In genomic region chr11:78245627-78246317, GRCm38 (mm10) we compare ENCODE assay signal across 8 mouse cellular contexts. TPM values are rescaled to one million over a fixed set of nuclear protein-coding genes. Genes with fewer than 3 reads are reported as not detected.
A peak's percentile ranks its signal among the peaks of the same experiment; 100 is the strongest.
DNase-seq lines count a peak whose midpoint lies in the region; ATAC-seq and TF ChIP-seq lines count a peak whose summit lies in the region.

TSS of gene Sdf2 (plus strand) at chr11:78245746.
TSS of gene Supt6 (minus strand) at chr11:78245987.

- no peak for TF ChIP-seq CTCF in heart, adult 2 months (IDR thresholded peaks at IDR 0.05)

- peak within 1 kb of the TSS; percentile 95 for H3K9ac ChIP-seq in embryonic facial prominence, embryonic 13.5 days
- peak within 1 kb of the TSS; percentile 83 for H3K9ac ChIP-seq in heart, adult 2 months (ENCODE audit: low read depth, low read length)
- H3K9ac ChIP-seq in limb, embryonic 13.5 days, result peak within 1 kb of the TSS; percentile 93
- peak within 1 kb of the TSS; percentile 97 for H3K9ac ChIP-seq in midbrain, embryonic 16.5 days (ENCODE audit: low read depth, low read length)

- H3K4me2 ChIP-seq in embryonic facial prominence, embryonic 13.5 days, result peak within 1 kb of the TSS; percentile 79
- H3K4me2 ChIP-seq in limb, embryonic 13.5 days (replicated peaks), result peak within 1 kb of the TSS; percentile 71
- peak within 1 kb of the TSS; percentile 88 for H3K4me2 ChIP-seq in midbrain, embryonic 16.5 days (ENCODE audit: low read length)

- no peaks in the 10 kb centered on the region for H3K9me3 ChIP-seq in embryonic facial prominence, embryonic 13.5 days
- no peaks in the 10 kb centered on the region for H3K9me3 ChIP-seq in limb, embryonic 13.5 days
- no peaks in the 10 kb centered on the region for H3K9me3 ChIP-seq in midbrain, embryonic 16.5 days (replicated peaks; ENCODE audit: control insufficient read depth, low read length, poor library complexity, severe bottlenecking)

- peak; percentile 89 for ATAC-seq in embryonic facial prominence, embryonic 13.5 days (ENCODE audit: insufficient number of reproducible peaks, insufficient read depth, low FRiP score, low TSS enrichment, low read depth)
- peak; percentile 93 for ATAC-seq in limb, embryonic 13.5 days (ENCODE audit: low FRiP score, low read depth)
- peak; percentile 97 for ATAC-seq in midbrain, embryonic 16.5 days

- TF ChIP-seq EP300 in heart, adult 2 months (IDR thresholded peaks at IDR 0.05; ENCODE audit: insufficient read depth, low read depth, low read length), result peak; percentile 13; the same call in 1 of the 2 replicates

- intact Hi-C loops in heart, adult 2 months (cut with DNase I), result loop anchor here (1.0 kb wide), 1 partner anchor 15 kb away; no protein-coding TSS in a partner anchor

- under 1% methylated on average over 49 of the region's 50 CpGs for WGBS in embryonic facial prominence, embryonic 13.5 days
- under 1% methylated on average over 50 of the region's 50 CpGs for WGBS in heart, adult 2 months
- WGBS in limb, embryonic 13.5 days, result under 1% methylated on average over 50 of the region's 50 CpGs
- under 1% methylated on average over 49 of the region's 50 CpGs for WGBS in midbrain, embryonic 16.5 days

- H3K27me3 ChIP-seq in embryonic facial prominence, embryonic 13.5 days, result no peaks in the 10 kb centered on the region
- no peaks in the 10 kb centered on the region for H3K27me3 ChIP-seq in heart, adult 2 months (ENCODE audit: control insufficient read depth, insufficient read depth, low read length)
- no peaks in the 10 kb centered on the region for H3K27me3 ChIP-seq in limb, embryonic 13.5 days
- H3K27me3 ChIP-seq in midbrain, embryonic 16.5 days (ENCODE audit: control insufficient read depth, insufficient read depth, low read depth, low read length), result no peaks in the 10 kb centered on the region

- peaks cover 12% of the 10 kb centered on the region for H3K36me3 ChIP-seq in embryonic facial prominence, embryonic 13.5 days
- H3K36me3 ChIP-seq in heart, adult 2 months (ENCODE audit: control insufficient read depth, insufficient read depth, low read length), result peaks cover 9% of the 10 kb centered on the region; the same call in 1 of the 2 replicates
- peaks cover 11% of the 10 kb centered on the region for H3K36me3 ChIP-seq in limb, embryonic 13.5 days
- H3K36me3 ChIP-seq in midbrain, embryonic 16.5 days (ENCODE audit: control insufficient read depth, insufficient read depth, low read length), result 0 out of 2 replicates have a peak, but pooled peaks cover under 1% of the 10 kb centered on the region

- peak; percentile 76 for TF ChIP-seq POLR2A in heart, adult 2 months (IDR thresholded peaks at IDR 0.05; ENCODE audit: insufficient read depth, low read depth, low read length)

- H3K4me3 ChIP-seq in embryonic facial prominence, embryonic 13.5 days, result peak within 1 kb of the TSS; percentile 96
- peak within 1 kb of the TSS; percentile 81 for H3K4me3 ChIP-seq in heart, adult 2 months
- peak within 1 kb of the TSS; percentile 98 for H3K4me3 ChIP-seq in limb, embryonic 13.5 days
- peak within 1 kb of the TSS; percentile 95 for H3K4me3 ChIP-seq in midbrain, embryonic 16.5 days (ENCODE audit: low read depth, low read length)

- peak within 1 kb of the TSS; percentile 95 for H3K27ac ChIP-seq in embryonic facial prominence, embryonic 13.5 days
- H3K27ac ChIP-seq in heart, adult 2 months, result peak within 1 kb of the TSS; percentile 92
- peak within 1 kb of the TSS; percentile 86 for H3K27ac ChIP-seq in limb, embryonic 13.5 days
- H3K27ac ChIP-seq in midbrain, embryonic 16.5 days (ENCODE audit: low read length), result peak within 1 kb of the TSS; percentile 99

- peaks cover 3% of the 10 kb centered on the region for H3K79me2 ChIP-seq in heart, adult 2 months (replicated peaks; ENCODE audit: control insufficient read depth, insufficient read depth, low read length)

- DNase-seq in 3134 (ENCODE audit: extremely low read depth, insufficient read length, low spot score), result peak; percentile 95
- peak; percentile 91 to 94 for DNase-seq in adrenal gland, postnatal 36 days
- peak; percentile 92 for DNase-seq in heart, adult 2 months
- peak; percentile 86 to 94 for DNase-seq in kidney, adult 8-10 months
- DNase-seq in spleen, postnatal 10 days (ENCODE audit: low spot score in 2 of 2), result peak; percentile 93 to 94

- H3K4me1 ChIP-seq in embryonic facial prominence, embryonic 13.5 days, result peaks cover 32% of the 10 kb centered on the region
- H3K4me1 ChIP-seq in heart, adult 2 months (ENCODE audit: control insufficient read depth, insufficient read depth, low read length), result peaks cover 4% of the 10 kb centered on the region
- H3K4me1 ChIP-seq in limb, embryonic 13.5 days, result peaks cover 32% of the 10 kb centered on the region
- H3K4me1 ChIP-seq in midbrain, embryonic 16.5 days (ENCODE audit: control insufficient read depth, insufficient read depth, low read length), result peaks cover 45% of the 10 kb centered on the region

RNA-seq across cellular contexts. Expression of gene Sdf2, which starts in this region (rescaled TPM):
- 100 to 1,000 TPM; 107 to 112 TPM for total RNA-seq in adrenal gland, postnatal 36 days (2021)
- polyA plus RNA-seq in embryonic facial prominence, embryonic 13.5 days (2015; fragmentation: Nextera tagmentation; extraction: Ambion mirVana), result 81.9 and 90.6 TPM in 2 replicates
- total RNA-seq in heart, adult 2 months (2021), result 10 to 100 TPM; 46.5 to 52.5 TPM
- 71.9 and 91.9 TPM in 2 replicates for polyA plus RNA-seq in heart, adult 2 months (2012; rRNA removed)
- 78.9 and 81.2 TPM in 2 replicates for polyA plus RNA-seq in limb, embryonic 13.5 days (2015; fragmentation: Nextera tagmentation; extraction: Ambion mirVana)
- polyA plus RNA-seq in midbrain, embryonic 16.5 days (2015; fragmentation: Nextera tagmentation; extraction: Ambion mirVana), result 89.6 and 92.8 TPM in 2 replicates

RNA-seq across cellular contexts. Expression of gene Supt6, which starts in this region (rescaled TPM):
- 10 to 100 TPM; 57.2 to 76.6 TPM for total RNA-seq in adrenal gland, postnatal 36 days (2021)
- polyA plus RNA-seq in embryonic facial prominence, embryonic 13.5 days (2015; fragmentation: Nextera tagmentation; extraction: Ambion mirVana), result 30.3 and 32.2 TPM in 2 replicates
- total RNA-seq in heart, adult 2 months (2021), result 10 to 100 TPM; 29.5 to 32.1 TPM
- 12.2 and 13.1 TPM in 2 replicates for polyA plus RNA-seq in heart, adult 2 months (2012; rRNA removed)
- 29.4 and 33.2 TPM in 2 replicates for polyA plus RNA-seq in limb, embryonic 13.5 days (2015; fragmentation: Nextera tagmentation; extraction: Ambion mirVana)
- 27.5 and 30.7 TPM in 2 replicates for polyA plus RNA-seq in midbrain, embryonic 16.5 days (2015; fragmentation: Nextera tagmentation; extraction: Ambion mirVana)

Comparison
In these comparisons a context has a peak if more than half of its experiments do, and no peak if none do; other contexts are left out.
1. Peak in every context shown above with its lines: DNase-seq, ATAC-seq, H3K4me3 ChIP-seq and H3K27ac ChIP-seq.